Mouse (Mus musculus): ENCODE results near the gene Utrn.

Utrn gene

DNA sequence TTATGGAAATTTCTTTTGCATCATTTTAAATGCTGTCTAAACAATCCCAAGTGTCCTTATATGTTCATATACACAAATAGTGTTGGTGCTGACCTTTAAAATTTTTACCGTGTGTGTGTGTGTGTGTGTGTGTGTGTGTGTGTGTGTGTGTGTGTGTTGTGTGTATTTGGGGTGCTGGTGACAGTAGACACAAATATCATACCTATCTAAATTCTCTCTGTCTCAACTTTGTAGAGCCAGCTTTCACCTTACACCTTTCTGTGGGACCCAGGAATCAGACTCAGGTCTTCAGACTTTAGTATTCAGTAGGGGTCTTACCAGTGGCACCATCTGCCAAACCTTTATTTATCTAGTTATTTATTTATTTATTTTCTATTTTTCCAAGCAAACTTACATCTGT is 681 bp upstream of the Utrn start:
- DNase-seq (ENCODE audit: low read depth, low spot score) = no peak

DNA sequence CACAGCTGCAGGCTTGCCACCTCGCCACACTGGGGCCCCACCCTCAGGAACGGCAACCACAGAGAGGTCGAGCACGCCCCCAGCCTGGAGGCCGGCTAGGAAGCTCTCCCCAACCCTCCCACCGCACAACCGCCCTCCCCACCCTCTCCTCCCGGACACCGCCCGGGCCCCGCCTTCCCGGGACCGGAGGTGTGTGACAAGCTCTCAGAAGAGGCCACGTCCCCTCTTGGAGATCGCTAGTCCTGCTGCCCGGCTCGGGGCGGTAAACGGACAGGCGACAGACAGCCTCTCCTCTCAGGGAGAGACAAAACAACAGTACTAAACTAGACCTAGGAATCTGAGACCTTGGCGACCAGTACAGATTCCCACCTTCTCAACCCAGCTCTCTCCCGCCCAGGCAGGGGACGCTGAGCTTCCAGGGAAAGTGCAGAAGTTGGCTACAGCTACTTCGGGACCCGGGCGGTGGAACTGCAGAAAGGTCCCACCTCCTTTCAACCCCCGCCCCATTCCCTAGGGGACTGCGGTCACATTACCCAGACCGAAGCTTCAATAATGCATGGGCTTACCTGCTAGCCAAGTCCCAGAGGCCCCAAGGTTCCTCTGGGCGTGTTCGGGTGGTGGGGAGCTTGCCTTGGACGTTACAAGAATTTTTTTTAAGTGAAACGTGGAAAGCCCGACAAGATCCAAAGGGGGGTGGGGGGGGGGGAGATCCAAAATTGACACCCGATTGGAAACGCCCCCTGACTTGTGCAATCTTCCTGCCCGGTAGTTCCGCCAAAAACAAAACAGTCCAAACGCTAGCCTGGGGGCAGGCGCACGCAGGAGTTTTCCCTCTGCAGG is 756 bp downstream of the Utrn start:
- DNase-seq (ENCODE audit: low read depth, low spot score) = peak; percentile 59

- DNase-seq (ENCODE audit: low read depth, low spot score) = peak; percentile 30
Observed at GRCm38 (mm10) chr10:12867733-12868188, 1.4 kb downstream of the Utrn start.

DNA sequence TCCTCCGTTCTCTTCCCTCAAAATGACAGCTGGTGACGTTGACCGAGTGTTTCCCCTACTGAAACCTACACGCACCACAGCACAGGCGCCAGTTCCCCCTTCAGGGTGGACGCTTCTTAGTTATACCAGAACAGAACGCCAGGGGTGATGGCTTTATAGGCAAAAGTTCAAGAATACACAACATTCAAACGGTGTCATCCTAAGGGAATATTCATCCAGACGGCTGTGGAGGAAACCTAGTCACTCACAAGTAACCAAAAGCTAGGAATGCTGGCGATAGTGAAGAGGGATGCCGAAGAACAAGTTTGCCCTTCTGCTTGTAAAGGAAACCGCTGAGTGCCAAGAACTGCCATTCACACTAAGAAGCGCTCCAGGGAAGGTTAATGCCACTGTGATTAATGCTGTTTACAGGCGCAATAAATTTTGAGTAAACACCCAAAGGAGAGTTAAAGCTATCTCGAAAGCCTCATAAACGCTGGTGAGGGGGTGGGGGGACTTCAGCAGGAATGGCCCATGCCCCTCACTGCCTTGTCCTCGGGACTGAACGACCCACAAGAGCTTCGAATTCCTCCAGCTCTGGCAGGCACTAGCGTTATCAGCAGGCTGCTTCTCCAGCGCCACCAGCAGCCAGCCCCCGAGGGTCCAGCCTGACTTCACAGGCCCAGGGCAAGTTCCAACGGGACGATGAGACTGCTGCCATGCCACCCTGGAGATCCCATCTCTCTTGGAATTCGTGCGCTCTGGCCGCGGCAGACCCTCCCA is 2.0 kb downstream of the Utrn start:
- DNase-seq (ENCODE audit: low read depth, low spot score) = peak; percentile 31

- DNase-seq (ENCODE audit: low read depth, low spot score) = no peak
Observed at GRCm38 (mm10) chr10:12865201-12865600, 4.0 kb downstream of the Utrn start.

DNA sequence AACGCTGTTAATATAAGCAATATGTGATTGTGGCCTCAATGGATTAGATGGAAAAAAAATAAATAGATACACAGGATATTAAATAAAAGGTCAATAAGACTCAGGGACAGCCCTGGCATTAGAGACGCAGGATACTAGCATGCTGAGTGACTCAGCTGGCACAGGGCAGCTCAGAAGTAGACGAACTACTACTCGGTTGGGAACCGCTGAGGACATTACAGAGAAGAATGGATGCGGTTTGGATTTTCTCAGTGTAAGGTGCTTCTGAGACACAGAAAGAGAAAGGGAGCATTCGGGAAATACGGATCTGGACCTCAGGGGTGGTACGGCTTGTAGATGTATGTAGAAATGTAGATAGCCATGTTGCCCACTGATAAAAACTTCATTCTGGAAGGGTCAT is 5.6 kb downstream of the Utrn start:
- no peak for DNase-seq (ENCODE audit: low read depth, low spot score)

DNA sequence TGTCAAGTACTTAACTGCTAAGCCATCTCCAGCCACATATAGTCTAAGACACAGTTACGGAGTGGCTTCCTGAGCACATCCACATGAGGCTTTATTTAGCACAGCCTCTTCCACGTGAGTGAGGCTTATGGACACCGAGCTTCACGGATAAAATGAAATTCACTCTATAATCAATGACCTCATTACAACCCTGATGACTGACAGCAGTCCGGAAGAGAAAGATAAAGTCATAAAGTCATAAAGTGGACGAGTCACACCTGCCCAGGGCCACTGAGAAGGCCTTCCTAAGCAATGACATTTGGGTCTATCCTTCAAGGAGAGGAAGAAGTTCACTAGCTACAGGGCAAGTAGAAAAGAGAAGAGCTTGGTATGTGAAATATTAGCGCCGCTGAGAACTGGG is 7.1 kb downstream of the Utrn start:
- no peak for DNase-seq (ENCODE audit: low read depth, low spot score)

- DNase-seq (ENCODE audit: low read depth, low spot score) = no peak
Observed at GRCm38 (mm10) chr10:12861381-12861780, 7.8 kb downstream of the Utrn start.

GRCm38 (mm10) chr10:12860765-12861164 is 8.4 kb downstream of the Utrn start:
- no peak for DNase-seq (ENCODE audit: low read depth, low spot score)

DNA sequence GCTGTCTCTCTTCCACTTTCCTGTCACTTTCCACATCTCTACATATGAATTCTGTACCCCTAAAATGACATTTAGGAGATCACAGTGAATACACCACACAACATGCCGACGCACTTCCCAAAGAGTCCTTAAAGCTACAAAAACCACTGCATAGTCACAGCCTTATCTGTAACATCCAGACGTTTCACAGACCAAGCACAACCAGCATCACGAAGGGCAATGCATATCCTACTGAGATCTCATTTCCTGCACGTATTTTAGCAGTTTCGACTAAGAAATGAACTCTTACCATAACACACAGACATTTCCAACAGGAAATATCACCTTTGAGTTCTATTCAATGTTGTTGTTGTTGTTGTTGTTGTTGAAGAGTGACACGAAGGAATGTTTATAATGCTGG is 8.8 kb downstream of the Utrn start:
- DNase-seq (ENCODE audit: low read depth, low spot score) = no peak

DNA sequence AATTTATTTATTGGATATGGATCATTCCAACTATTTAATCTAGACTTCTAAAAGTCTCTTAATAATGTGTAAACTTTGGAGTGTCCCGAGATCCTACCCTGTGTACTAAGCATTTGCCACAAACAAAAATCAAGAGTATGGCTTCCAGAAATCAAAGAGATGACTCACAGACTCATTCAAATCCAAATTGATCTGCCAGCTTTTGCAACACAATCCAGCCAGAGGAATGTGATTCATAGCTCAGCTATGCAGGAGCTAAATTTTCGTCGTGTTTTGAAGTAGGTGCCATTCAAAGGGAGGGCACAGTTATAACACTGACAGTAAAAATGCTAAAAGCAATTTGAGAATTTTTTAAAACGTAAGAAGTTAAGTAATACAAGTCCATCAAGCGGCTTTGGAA is 11.1 kb downstream of the Utrn start:
- DNase-seq (ENCODE audit: low read depth, low spot score) = no peak

GRCm38 (mm10) chr10:12854298-12854697 is 14.9 kb downstream of the Utrn start:
- no peak for DNase-seq (ENCODE audit: low read depth, low spot score)

- no peak for DNase-seq (ENCODE audit: low read depth, low spot score)
Observed at GRCm38 (mm10) chr10:12853776-12854175, 15.4 kb downstream of the Utrn start.

GRCm38 (mm10) chr10:12853196-12853620 is 16.0 kb downstream of the Utrn start:
- no peak for DNase-seq (ENCODE audit: low read depth, low spot score)

GRCm38 (mm10) chr10:12852416-12853195 is 16.6 kb downstream of the Utrn start:
- no peak for DNase-seq (ENCODE audit: low read depth, low spot score)

DNA sequence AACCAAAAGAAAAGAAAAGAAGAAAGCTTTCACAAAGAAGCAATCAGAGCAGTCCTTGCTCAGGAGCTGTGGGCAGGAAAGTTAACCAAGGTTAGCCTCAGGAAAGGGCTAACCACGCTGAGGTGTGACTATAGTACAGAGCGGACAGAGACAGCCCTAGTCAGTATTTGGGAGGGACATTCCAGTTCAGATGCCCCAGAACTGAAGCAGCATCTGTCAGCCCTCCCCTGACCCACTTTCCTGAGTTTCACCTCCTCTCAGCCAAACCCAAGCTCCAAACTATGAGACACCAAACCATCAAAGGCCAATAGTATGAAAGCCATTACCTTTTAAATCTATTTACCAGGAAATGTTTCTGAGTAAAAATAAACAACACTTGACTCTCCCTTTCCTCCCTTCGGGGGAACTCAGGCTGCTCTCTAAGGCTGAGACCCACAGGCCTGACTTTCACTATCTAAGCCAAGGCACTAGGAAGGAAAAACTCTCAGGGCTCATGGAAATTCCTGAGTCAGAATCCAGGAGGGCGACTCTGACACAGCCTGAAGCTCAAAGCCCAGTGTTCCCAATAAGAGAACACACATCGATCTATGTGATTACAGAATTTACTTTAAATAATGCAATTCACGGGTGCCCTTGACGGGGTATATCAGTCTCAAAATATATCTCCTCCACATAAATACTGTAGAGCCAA is 18.2 kb downstream of the Utrn start:
- no peak for DNase-seq (ENCODE audit: low read depth, low spot score)

DNA sequence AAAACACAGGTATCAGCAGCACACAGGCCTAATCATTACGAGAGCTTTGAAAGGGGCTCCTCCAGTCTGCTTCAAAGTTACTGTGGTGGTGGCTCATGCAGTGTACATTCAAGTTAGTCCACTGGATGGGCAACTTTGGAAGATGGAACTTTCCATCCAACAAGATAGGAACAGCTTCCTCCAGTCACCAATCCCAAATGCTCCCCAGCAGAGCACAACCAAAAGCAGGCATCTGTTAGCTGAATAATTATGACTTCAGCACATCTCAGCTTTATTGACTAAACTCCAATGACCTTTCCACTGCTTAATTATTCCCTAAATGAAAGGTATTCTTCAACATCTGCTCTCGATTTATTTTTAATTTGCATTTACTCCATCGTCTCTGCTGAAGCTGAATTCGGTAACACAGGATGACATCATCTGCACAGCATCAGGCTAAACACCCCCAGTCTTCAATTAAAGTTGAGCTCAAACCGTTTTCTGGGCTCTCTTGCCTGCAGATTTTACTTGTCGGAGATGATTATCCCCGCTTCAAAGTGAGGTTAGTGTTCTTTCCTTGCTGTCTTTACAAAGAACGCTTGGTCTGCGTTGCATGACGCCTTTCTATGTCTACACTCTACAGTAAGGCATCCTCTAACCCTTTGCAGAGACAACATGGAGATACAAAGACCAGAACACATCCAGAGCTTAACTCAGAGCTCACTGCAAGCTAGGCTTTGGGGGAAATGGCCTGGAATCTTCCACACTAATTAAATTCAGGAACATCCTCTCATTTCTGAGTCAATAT is 20.6 kb downstream of the Utrn start:
- DNase-seq (ENCODE audit: low read depth, low spot score) = no peak

GRCm38 (mm10) chr10:12842543-12842942 is 26.6 kb downstream of the Utrn start:
- DNase-seq (ENCODE audit: low read depth, low spot score) = no peak

GRCm38 (mm10) chr10:12841497-12841896 is 27.7 kb downstream of the Utrn start:
- no peak for DNase-seq (ENCODE audit: low read depth, low spot score)

DNA sequence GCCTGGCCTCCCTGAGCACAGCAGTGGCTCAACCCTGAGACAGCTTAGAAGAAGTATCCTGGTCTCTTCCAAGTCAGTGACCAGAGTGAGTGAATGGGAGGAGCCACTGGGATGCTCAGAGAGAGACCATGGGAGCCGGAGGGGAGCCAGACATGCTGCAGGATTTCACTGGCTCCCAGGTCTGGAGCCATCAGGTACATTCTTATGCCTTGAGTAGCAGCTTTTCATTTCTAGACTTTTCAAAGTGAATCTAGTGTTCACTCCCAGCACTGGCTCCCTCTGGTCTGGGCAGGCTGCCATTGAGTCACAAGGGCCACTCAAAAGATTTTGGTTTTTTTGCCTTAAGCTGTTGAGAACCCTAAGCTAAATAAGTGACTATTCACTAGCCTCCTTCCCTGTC is 31.5 kb downstream of the Utrn start:
- DNase-seq (ENCODE audit: low read depth, low spot score) = no peak
